Mouse (Mus musculus) cerebellum, adult 9-11 months (tissue): ENCODE measurements around the gene Rgmb.

ENCODE experiments used
- DNase-seq: peaks from one replicate; pipeline ENCODE4 v3.0.0; 2022

The Rgmb gene

GRCm38 (mm10) chr17:15830766-15831644 is at the start of gene Rgmb:
Gene Rgmb, minus strand, starts transcription at chr17:15831039.
- DNase-seq = peak; percentile 53

DNA sequence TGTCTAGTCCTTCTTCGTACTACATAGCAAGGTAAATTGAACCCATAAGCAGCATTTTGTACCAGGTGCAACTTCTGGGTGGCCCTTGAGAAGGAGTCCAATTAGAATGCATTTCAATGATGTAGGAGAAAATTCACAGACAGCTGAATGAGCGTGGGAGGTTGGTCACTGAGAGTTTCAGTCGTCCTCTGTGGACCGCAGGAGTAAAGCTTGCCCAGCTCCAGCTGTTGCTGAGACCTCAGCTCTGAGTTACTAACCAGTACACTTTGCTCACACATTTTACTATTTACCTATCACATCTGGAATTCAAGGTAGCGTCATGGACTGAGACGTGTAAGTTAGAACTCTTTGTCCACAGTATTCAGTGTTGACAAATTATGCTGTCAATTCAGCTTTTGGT is 43.9 kb upstream of the Rgmb start:
- no peak for DNase-seq

GRCm38 (mm10) chr17:15872093-15872492 is 41.3 kb upstream of the Rgmb start:
- DNase-seq = no peak

GRCm38 (mm10) chr17:15865249-15865648 is 34.4 kb upstream of the Rgmb start:
- DNase-seq = no peak

GRCm38 (mm10) chr17:15862355-15862754 is 31.5 kb upstream of the Rgmb start:
- peak; percentile 29 for DNase-seq

GRCm38 (mm10) chr17:15853121-15853520 is 22.3 kb upstream of the Rgmb start:
- no peak for DNase-seq

- DNase-seq = no peak
Measured at GRCm38 (mm10) chr17:15850544-15850943, 19.7 kb upstream of the Rgmb start.

DNA sequence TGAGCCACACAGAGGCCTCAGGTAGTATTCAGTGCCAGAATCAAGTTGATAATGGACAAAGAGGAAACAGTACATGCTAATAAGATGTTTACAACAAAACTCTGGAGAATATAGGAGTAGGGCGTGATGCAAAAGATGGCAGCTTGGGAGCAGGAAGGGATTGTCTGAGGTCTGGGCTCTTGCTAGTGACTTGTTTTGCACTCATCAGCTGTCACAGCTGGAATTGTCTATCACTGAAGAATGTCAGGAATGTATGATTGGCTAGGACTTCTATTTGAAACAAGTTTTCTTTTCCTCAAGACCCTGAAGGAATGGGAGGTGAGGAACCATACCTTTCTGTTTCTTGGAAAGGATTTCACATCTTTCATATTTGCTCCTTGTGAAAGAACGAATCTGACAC is 10.6 kb upstream of the Rgmb start:
- no peak for DNase-seq

GRCm38 (mm10) chr17:15832398-15832797 is 1.6 kb upstream of the Rgmb start:
- DNase-seq = no peak

GRCm38 (mm10) chr17:15831810-15832209 is 971 bp upstream of the Rgmb start:
- DNase-seq = peak; percentile 53

- DNase-seq = no peak
Measured at GRCm38 (mm10) chr17:15830171-15830765, 571 bp downstream of the Rgmb start.

GRCm38 (mm10) chr17:15829198-15830170 is 1.4 kb downstream of the Rgmb start:
- DNase-seq = peak; percentile 55

GRCm38 (mm10) chr17:15828131-15828917 is 2.5 kb downstream of the Rgmb start:
- DNase-seq = no peak

- DNase-seq = peak; percentile 71
Measured at GRCm38 (mm10) chr17:15826928-15827327, 3.9 kb downstream of the Rgmb start.

GRCm38 (mm10) chr17:15826444-15826909 is 4.4 kb downstream of the Rgmb start:
- peak; percentile 99 for DNase-seq

- peak; percentile 45 for DNase-seq
Measured at GRCm38 (mm10) chr17:15825481-15826396, 5.1 kb downstream of the Rgmb start.

DNA sequence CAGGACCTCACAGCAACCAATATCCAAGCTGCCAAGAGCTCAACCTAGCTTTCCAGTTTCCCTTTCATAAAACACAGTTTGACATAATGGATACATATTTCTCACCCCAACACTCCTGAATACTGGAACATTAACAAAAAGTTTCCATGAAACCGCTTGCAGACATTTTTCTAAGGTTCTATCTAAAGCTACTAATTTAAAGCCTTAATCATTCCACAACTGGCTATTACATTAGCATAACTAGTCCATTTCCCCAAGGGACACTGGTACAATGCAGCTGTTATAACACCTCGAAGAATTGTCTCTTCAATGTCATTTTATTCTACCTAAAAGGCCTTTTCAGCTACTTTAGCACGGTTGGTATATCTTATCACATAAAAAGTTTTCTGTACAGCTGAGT is 6.0 kb downstream of the Rgmb start:
- no peak for DNase-seq

- peak; percentile 73 for DNase-seq
Measured at GRCm38 (mm10) chr17:15824337-15824736, 6.5 kb downstream of the Rgmb start.

GRCm38 (mm10) chr17:15823838-15824237 is 7.0 kb downstream of the Rgmb start:
- peak; percentile 56 for DNase-seq

GRCm38 (mm10) chr17:15823215-15823614 is 7.6 kb downstream of the Rgmb start:
- DNase-seq = no peak

DNA sequence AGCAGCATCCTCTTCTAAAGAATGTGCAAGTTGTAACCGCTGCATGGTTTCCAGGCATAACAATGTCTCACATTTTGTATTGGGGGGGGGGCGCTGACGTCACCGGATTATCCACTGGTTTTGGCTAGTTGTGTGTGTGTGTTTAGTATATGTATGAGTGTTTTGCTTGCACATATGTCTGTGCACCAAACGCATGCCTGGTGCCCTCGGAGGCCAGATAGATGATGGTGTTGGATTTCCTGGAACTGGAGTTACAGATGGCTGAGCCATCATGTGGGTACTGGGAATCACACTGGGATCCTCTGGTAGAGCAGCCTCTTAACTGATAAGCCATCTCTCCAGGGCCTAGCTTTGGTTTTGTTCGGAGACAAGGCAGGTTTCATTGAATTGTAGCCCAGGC is 8.5 kb downstream of the Rgmb start:
- no peak for DNase-seq
